Mouse (Mus musculus) midbrain, postnatal 0 days (tissue): ENCODE measurements around the gene Bud31. TPM values are rescaled to one million over a fixed set of nuclear protein-coding genes. Genes with fewer than 3 reads are reported as not detected.

Source experiments
- ATAC-seq: fragments of 200-750 bp; cut with Nextera tagmentation; 2 replicates; pipeline ENCODE4 v1.8.0; 2017; ENCODE audit warnings: moderate number of reproducible peaks, mild to moderate bottlenecking, moderate TSS enrichment, moderate library complexity; ENCODE audit not compliant: low FRiP score
- DNase-seq: peaks from one replicate; pipeline ENCODE4 v3.0.0-alpha.2; 2015; ENCODE audit warnings: low spot score
- H3K27ac ChIP-seq: fragments of 300-500 bp; sonication (generic); 2 replicates; pipeline ENCODE4 v1.5.1; 2014; ENCODE audit warnings: low read depth, mild to moderate bottlenecking, low read length, mixed read lengths
- H3K27me3 ChIP-seq: fragments of 300-500 bp; sonication (generic); 2 replicates; pipeline ENCODE4 v1.6.1; 2014; ENCODE audit warnings: low read length, control low read depth, mixed read lengths; ENCODE audit not compliant: insufficient read depth
- H3K36me3 ChIP-seq: fragments of 300-500 bp; sonication (generic); 2 replicates; pipeline ENCODE4 v1.6.1; 2014; ENCODE audit warnings: low read length, control low read depth, mixed read lengths; ENCODE audit not compliant: insufficient read depth
- H3K4me1 ChIP-seq: fragments of 300-500 bp; sonication (generic); 2 replicates; pipeline ENCODE4 v1.6.1; 2014; ENCODE audit warnings: mild to moderate bottlenecking, control low read depth, antibody characterized with exemption, low read length, mixed read lengths; ENCODE audit not compliant: insufficient read depth
- H3K4me2 ChIP-seq: fragments of 300-500 bp; sonication (generic); 2 replicates; pipeline ENCODE4 v1.6.1; 2014; ENCODE audit warnings: low read depth, mild to moderate bottlenecking, low read length, mixed read lengths; ENCODE audit not compliant: poor library complexity, severe bottlenecking
- H3K4me3 ChIP-seq: fragments of 300-500 bp; sonication (generic); 2 replicates; pipeline ENCODE4 v1.5.1; 2014; ENCODE audit warnings: low read depth, mild to moderate bottlenecking, low read length, moderate library complexity
- H3K9ac ChIP-seq: fragments of 300-500 bp; sonication (generic); replicated peaks from 2 replicates; pipeline ENCODE4 v1.6.1; 2014; ENCODE audit warnings: mild to moderate bottlenecking, low read length, moderate library complexity, mixed read lengths; ENCODE audit not compliant: poor library complexity, severe bottlenecking
- H3K9me3 ChIP-seq: fragments of 300-500 bp; sonication (generic); 2 replicates; pipeline ENCODE4 v1.6.1; 2016; ENCODE audit warnings: low read length, control low read depth
- CTCF ChIP-seq: IDR thresholded peaks from 2 replicates; pipeline ENCODE4 v1.5.1; 2016; ENCODE audit warnings: antibody characterized with exemption, mild to moderate bottlenecking
- WGBS: fragments of 180-500 bp; shearing (Covaris S2); extraction: QIAGEN DNeasy Blood & Tissue Kit; methylation state at CpG from one replicate; pipeline ENCODE4 v1.1.7; 2014; 5-methylcytosine and 5-hydroxymethylcytosine counted together
- polyA plus RNA-seq: library from polyadenylated mRNA; unstranded; fragments of >200 nt; fragmentation: Nextera tagmentation; extraction: Ambion mirVana; gene quantifications from 2 replicates; pipeline ENCODE4 v1.2.1, GENCODE M21; 2015
- total RNA-seq: library from RNA; depleted of rRNA; stranded (reverse); fragments of >200 nt; gene quantifications from 2 replicates; pipeline ENCODE4 v1.2.3, GENCODE M21; 2014

Gene Bud31
- total and polyA plus RNA-seq, 2 experiments from 2014 or later = 80.7 to 151 TPM

DNA sequence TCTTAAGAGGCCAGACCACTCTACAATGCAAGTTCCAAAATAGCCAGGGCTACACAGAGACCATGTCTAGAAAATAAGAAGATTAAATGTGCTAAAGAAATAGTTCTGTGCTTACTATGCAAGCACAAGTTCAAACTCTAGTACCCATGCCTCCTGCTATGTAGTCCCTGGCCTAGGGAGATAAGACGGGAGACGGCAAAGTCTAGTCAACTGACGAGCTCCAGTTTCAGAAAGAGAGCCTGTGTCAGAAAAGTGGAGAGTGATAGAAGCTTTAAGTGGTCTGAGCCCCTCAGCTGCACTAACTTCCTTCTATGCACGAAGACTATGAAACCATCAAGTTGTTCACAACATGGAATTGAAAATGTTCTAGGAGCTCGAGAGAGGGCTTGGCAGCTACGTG, 9.1 kb downstream of the Bud31 start:
- no peak overlapping the region for H3K4me3 ChIP-seq
- H3K27me3 ChIP-seq = no peaks in the 10 kb centered on the region
- H3K27ac ChIP-seq = no peak overlapping the region
- no peak overlapping the region for H3K9ac ChIP-seq
- H3K4me1 ChIP-seq = no peaks in the 10 kb centered on the region
- no peak overlapping the region for H3K4me2 ChIP-seq
- no peak for TF ChIP-seq CTCF
- 94% methylated on average over 6 of the region's 6 CpGs for WGBS
- H3K9me3 ChIP-seq = no peaks in the 10 kb centered on the region
- ATAC-seq = no peak
- peaks cover 85% of the 10 kb centered on the region for H3K36me3 ChIP-seq
- DNase-seq = no peak

DNA sequence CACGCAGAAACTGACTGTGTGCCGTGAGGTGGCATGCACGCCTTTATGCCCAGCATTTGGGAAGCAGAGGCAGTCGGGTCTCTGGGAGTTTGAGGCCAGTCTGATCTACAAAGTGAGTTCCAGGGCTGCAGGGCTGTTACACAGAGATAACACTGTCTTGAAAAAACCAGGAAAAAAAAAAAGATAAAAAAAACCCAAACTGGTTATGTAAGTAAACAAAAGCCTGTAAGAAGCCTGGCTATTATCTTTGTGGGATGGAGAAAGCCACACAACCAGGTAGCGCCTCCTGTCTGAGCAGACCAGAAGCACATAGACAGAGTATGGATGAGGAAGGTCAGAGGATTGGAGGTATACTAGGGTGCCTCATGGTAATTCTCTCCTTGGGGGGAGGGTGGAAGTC, 12.5 kb downstream of the Bud31 start:
- TF ChIP-seq CTCF = no peak; the same call in 1 of the 2 replicates
- 95% methylated on average over 5 of the region's 5 CpGs for WGBS
- Histone ChIP-seq H3K4me1 (no peaks in the 10 kb centered on the region), H3K4me3 (no peak overlapping the region), H3K27ac (no peak overlapping the region), H3K9ac (no peak overlapping the region), H3K4me2 (no peak overlapping the region), H3K36me3 (peaks cover 78% of the 10 kb centered on the region), H3K27me3 (no peaks in the 10 kb centered on the region), H3K9me3 (no peaks in the 10 kb centered on the region)
- no peak for DNase-seq
- no peak for ATAC-seq

DNA sequence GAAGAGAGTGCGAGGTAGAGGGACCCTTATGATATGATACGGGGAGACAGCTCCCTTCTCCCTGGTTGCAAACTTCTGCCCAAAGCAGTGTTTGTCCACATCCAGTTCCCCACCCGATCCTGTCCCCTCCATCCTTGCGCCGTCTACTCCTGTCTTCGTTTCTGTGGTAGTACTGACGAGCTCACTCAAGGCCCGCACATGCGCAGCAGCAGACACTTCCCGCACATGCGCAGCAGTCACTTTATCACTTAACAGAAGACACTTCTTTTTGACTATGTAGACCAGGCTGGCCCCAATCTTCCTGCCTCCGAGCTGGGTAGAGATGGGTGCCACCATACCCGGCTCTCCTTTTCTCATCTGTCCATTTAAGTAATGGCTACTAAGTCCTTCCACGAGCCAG, 21.2 kb downstream of the Bud31 start:
- 96% methylated on average over 14 of the region's 14 CpGs for WGBS
- no peak for ATAC-seq
- TF ChIP-seq CTCF = no peak
- no peak for DNase-seq
- Histone ChIP-seq H3K4me1 (peaks cover 4% of the 10 kb centered on the region; the same call in 1 of the 2 replicates), H3K4me3 (no peak overlapping the region), H3K27me3 (no peaks in the 10 kb centered on the region), H3K27ac (no peak overlapping the region), H3K4me2 (no peak overlapping the region), H3K9ac (no peak overlapping the region), H3K9me3 (no peaks in the 10 kb centered on the region), H3K36me3 (peaks cover 54% of the 10 kb centered on the region)

DNA sequence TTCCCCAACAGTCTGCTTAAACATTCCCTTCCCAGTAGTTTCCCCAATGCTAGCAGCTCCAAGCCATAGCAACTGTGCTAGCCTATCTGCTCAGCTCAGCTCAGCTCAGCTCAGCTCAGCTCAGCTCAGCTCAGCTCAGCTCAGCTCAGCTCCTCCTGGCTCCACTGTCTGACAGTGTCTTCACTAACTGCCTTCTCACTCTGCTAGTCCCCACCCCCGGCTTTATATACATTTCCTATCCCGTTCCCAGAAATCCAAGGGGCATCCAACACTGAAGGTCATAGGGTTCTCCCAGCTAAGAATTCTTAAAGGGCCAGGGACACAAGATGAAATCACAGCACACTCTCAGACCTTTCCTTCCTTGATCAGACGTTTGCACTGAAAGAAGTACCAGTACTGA, 24.5 kb downstream of the Bud31 start:
- peaks cover 30% of the 10 kb centered on the region for H3K36me3 ChIP-seq
- 81% methylated on average over 3 of the region's 3 CpGs for WGBS

DNA sequence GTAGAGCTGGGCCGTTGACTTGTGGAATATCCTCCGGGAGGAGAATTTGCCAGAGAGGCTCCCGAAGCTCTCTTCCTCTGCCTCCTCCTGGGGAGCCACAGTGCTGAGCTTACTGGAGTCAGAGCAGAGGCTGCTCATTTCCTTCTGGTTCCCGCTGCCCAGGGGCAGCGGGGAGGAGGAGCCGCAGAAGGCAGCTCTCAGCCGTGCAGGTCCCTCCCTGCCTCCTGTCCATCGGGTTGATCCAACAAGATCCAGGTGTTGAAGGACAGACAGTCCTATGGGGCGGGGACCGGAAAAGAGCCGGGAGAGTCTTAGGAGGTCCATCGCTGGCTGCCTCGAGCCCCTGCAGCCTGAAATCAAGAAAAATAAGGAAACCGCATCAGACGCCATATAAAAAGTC, 25.0 kb downstream of the Bud31 start:
- Histone ChIP-seq H3K36me3 (peaks cover 27% of the 10 kb centered on the region), H3K9me3 (no peaks in the 10 kb centered on the region), H3K27ac (no peak overlapping the region), H3K4me1 (peaks cover 11% of the 10 kb centered on the region; the same call in 1 of the 2 replicates), H3K4me2 (no peak overlapping the region), H3K9ac (no peak overlapping the region), H3K27me3 (no peaks in the 10 kb centered on the region), H3K4me3 (no peak overlapping the region)
- no peak for TF ChIP-seq CTCF
- 89% methylated on average over 15 of the region's 15 CpGs for WGBS
- DNase-seq (no peak), ATAC-seq (no peak)

More for the DNA sequence above, 24.5 kb downstream of the Bud31 start:
- Histone ChIP-seq H3K27ac (no peak overlapping the region), H3K9me3 (no peaks in the 10 kb centered on the region), H3K9ac (no peak overlapping the region), H3K4me3 (no peak overlapping the region), H3K4me1 (peaks cover 11% of the 10 kb centered on the region; the same call in 1 of the 2 replicates), H3K27me3 (no peaks in the 10 kb centered on the region), H3K4me2 (no peak overlapping the region)
- no peak for TF ChIP-seq CTCF
- DNase-seq = no peak
- no peak for ATAC-seq

DNA sequence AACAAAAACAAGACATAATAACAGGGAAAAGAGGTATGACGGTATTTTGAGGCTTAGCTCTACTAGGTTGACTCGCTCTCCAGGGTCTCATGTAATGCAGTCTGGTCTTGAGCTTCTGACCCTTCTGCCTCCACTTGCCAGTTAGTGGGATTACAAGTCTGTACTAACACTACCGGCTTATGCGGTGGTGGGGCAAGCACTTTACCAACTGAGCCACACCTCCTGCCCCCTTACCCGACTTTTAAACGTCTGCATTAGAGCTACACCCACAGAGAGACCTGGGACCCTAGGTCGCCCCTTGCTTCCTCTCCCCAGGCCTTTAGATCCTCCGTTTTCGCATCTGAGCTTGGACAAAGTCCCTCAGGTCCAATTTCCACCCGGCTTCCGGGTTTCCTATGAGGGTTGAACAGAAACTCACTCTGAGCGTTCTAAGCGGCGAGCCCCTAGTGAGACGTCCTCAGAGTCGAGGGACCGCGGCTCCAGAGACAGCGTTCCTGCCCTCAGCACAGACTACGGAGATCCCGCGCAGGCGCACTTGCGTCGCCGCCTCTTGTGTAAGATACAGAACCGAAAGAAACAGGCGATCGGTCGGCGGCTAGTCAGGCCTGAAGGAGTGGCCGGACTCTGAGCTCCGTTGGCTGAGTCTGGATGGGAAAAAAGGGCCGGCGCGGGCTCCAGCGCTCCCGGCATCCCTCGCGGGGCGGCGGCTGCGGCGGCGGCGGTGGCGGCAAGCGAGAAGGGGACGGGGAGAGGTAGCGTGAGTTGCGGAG, 26.6 kb downstream of the Bud31 start, which contains the start of the genes Ptcd1 and Cpsf4:
Gene Ptcd1 (minus strand): TSS at position 573 of the 770 bp plus-strand sequence.
Gene Cpsf4 (plus strand): TSS at position 678 of the 770 bp plus-strand sequence.
- H3K27ac ChIP-seq = peak within 1 kb of the TSS; percentile 77
- peaks cover 11% of the 10 kb centered on the region; the same call in 1 of the 2 replicates for H3K4me1 ChIP-seq
- 0 out of 2 replicates have a peak, but pooled peaks have one; percentile 1 for TF ChIP-seq CTCF
- H3K9ac ChIP-seq = peak within 1 kb of the TSS; percentile 84
- ATAC-seq (peak; percentile 92), DNase-seq (peak; percentile 100)
- under 1% methylated on average over 46 of the region's 51 CpGs for WGBS
- peak within 1 kb of the TSS; percentile 82 for H3K4me2 ChIP-seq
- H3K4me3 ChIP-seq = peak within 1 kb of the TSS; percentile 77
- no peaks in the 10 kb centered on the region for H3K9me3 ChIP-seq
- H3K27me3 ChIP-seq = no peaks in the 10 kb centered on the region
- peaks cover 25% of the 10 kb centered on the region for H3K36me3 ChIP-seq
